ENCODE assay signal across 21 mouse cellular contexts in the genomic region with DNA sequence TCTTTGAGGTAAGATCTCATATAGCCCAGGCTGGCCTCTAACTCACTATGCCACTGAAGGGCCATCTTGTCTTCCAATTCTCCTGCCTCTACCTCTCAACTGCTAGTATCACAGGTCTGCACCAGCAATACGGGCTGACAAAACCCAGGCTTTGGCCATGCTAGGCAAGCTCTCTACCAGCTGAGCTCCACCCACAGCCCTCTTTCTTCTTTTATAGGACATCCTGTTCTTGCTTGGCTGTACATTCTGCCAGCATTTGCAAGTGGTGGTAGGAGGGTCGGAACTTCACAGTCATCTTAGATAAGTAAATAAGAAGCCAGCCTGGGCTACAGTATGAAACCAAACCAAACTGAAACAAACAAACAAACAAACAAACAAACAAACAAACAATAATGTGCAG. TPM values are rescaled to one million over a fixed set of nuclear protein-coding genes. Genes with fewer than 3 reads are reported as not detected.
DNase-seq lines count a peak whose midpoint lies in the region; ATAC-seq and TF ChIP-seq lines count a peak whose summit lies in the region.
"Had no signal": no experiment of that assay in that cellular context is flagged by ENCODE, and none has a peak within 500 bp of the region (broad histone marks: within the 10 kb centered on the region; RNA-seq: fewer than 3 reads in every experiment).

No protein-coding gene starts in this region.

- TF ChIP-seq EP300 in lung, postnatal 0 days (IDR thresholded peaks at IDR 0.05) = peak; percentile 37; the same call in 1 of the 2 replicates

- no peaks in the 10 kb centered on the region for H3K4me1 ChIP-seq in lung, postnatal 0 days (ENCODE audit: insufficient read depth, low read depth, low read length)
- no peaks in the 10 kb centered on the region for H3K4me1 ChIP-seq in lung, adult 2 months (ENCODE audit: control insufficient read depth, insufficient read depth, low read length)
- peaks cover 17% of the 10 kb centered on the region for H3K4me1 ChIP-seq in forebrain, embryonic 15.5 days

- TF ChIP-seq POLR2A in lung, adult 2 months (IDR thresholded peaks at IDR 0.05; ENCODE audit: borderline replicate concordance, extremely low read depth, low read depth, low read length) = no peak

- TF ChIP-seq CTCF in lung, postnatal 0 days (IDR thresholded peaks at IDR 0.05) = no peak
- TF ChIP-seq CTCF in lung, adult 2 months (IDR thresholded peaks at IDR 0.05; ENCODE audit: insufficient read depth, low read length) = no peak

- 45% methylated on average over 2 of the region's 2 CpGs for WGBS in lung, postnatal 0 days
- WGBS in lung, adult 2 months = 29% methylated on average over 2 of the region's 2 CpGs
- WGBS in forebrain, embryonic 15.5 days = 66% methylated on average over 2 of the region's 2 CpGs

- no peak for DNase-seq in lung, postnatal 0 days (ENCODE audit: low spot score)
- DNase-seq in lung, adult 2 months = no peak
- peak; percentile 53 for DNase-seq in CD4-positive, CD25-positive, alpha-beta regulatory T cell, adult 2 months (ENCODE audit: low read depth, low spot score)
- DNase-seq in induced T-regulatory cell, adult 2 months (ENCODE audit: low read depth) = peak; percentile 49
- DNase-seq in thymus, postnatal 25 days = peak; percentile 32
- DNase-seq in frontal cortex, postnatal 25 days (ENCODE audit: low spot score in 2 of 2) = no peak
- no peak for DNase-seq in left cerebral cortex, adult 18-20 months (ENCODE audit: low spot score in 2 of 2)
- DNase-seq: adrenal gland, postnatal 14 days; cerebellum, adult 11-12 months; cerebellum, adult 9-10 months; heart, adult 18-20 months; heart, postnatal 14 days had no signal

- no peak for ATAC-seq in lung, postnatal 0 days
- ATAC-seq in forebrain, embryonic 15.5 days (replicated peaks) = no peak
- ATAC-seq: activated CD4-positive, CD25-positive, alpha-beta regulatory T cell, adult 4 months; forebrain, embryonic 13.5 days; hindbrain, postnatal 0 days had no signal

- no peaks in the 10 kb centered on the region for H3K27me3 ChIP-seq in lung, postnatal 0 days (replicated peaks; ENCODE audit: insufficient read depth, low read length)
- no peaks in the 10 kb centered on the region for H3K27me3 ChIP-seq in forebrain, embryonic 15.5 days
- H3K27me3 ChIP-seq: forebrain, embryonic 13.5 days; heart, embryonic 15.5 days; hindbrain, embryonic 13.5 days had no signal

- no peak overlapping the region for H3K9ac ChIP-seq in lung, postnatal 0 days (replicated peaks; ENCODE audit: low read depth)
- no peak overlapping the region for H3K9ac ChIP-seq in forebrain, embryonic 15.5 days (replicated peaks)
- H3K9ac ChIP-seq: forebrain, embryonic 13.5 days; heart, embryonic 15.5 days; hindbrain, embryonic 13.5 days had no signal

- no peak overlapping the region for H3K27ac ChIP-seq in lung, postnatal 0 days (ENCODE audit: low read length)
- no peak overlapping the region for H3K27ac ChIP-seq in forebrain, embryonic 15.5 days (replicated peaks)
- H3K27ac ChIP-seq: embryonic facial prominence, embryonic 10.5 days; forebrain, embryonic 13.5 days; heart, embryonic 15.5 days; hindbrain, embryonic 13.5 days; hindbrain, postnatal 0 days had no signal

- H3K36me3 ChIP-seq in lung, postnatal 0 days (ENCODE audit: insufficient read depth, low read length) = no peaks in the 10 kb centered on the region
- no peaks in the 10 kb centered on the region for H3K36me3 ChIP-seq in forebrain, embryonic 15.5 days
- H3K36me3 ChIP-seq: embryonic facial prominence, embryonic 10.5 days; G1E; heart, embryonic 15.5 days; hindbrain, embryonic 13.5 days had no signal

- no peaks in the 10 kb centered on the region for H3K9me3 ChIP-seq in lung, postnatal 0 days (ENCODE audit: low read length)
- H3K9me3 ChIP-seq in forebrain, embryonic 15.5 days = no peaks in the 10 kb centered on the region
- H3K9me3 ChIP-seq: embryonic facial prominence, embryonic 10.5 days; forebrain, embryonic 13.5 days; G1E; heart, embryonic 15.5 days; hindbrain, embryonic 13.5 days had no signal

- no peak overlapping the region for H3K4me2 ChIP-seq in lung, postnatal 0 days (replicated peaks; ENCODE audit: low read depth, low read length)
- no peak overlapping the region for H3K4me2 ChIP-seq in forebrain, embryonic 15.5 days (replicated peaks)
- H3K4me2 ChIP-seq: forebrain, embryonic 13.5 days; heart, embryonic 11.5 days; heart, embryonic 15.5 days; hindbrain, embryonic 13.5 days had no signal

- H3K4me3 ChIP-seq in lung, postnatal 0 days (ENCODE audit: low read depth, low read length) = no peak overlapping the region
- no peak overlapping the region for H3K4me3 ChIP-seq in lung, adult 2 months (replicated peaks; ENCODE audit: extremely low read depth, low read depth, low read length)
- no peak overlapping the region for H3K4me3 ChIP-seq in forebrain, embryonic 15.5 days
- H3K4me3 ChIP-seq: embryonic facial prominence, embryonic 10.5 days; forebrain, embryonic 13.5 days; heart, embryonic 15.5 days; hindbrain, embryonic 13.5 days had no signal

RNA-seq across cellular contexts. Expression of a gene that starts 13.5 kb away (rescaled TPM):
- polyA plus RNA-seq in lung, postnatal 0 days (2015; fragmentation: Nextera tagmentation; extraction: Ambion mirVana) = 17.0 and 19.4 TPM in 2 replicates
- polyA plus RNA-seq in lung, adult 2 months (2012; rRNA removed) = 100.0 and 107 TPM in 2 replicates
- 27.6 and 29.8 TPM in 2 replicates for polyA plus RNA-seq in forebrain, embryonic 15.5 days (2015; fragmentation: Nextera tagmentation; extraction: Ambion mirVana)
- 10 to 100 TPM; 62.9 to 65.2 TPM for total RNA-seq in left cerebral cortex, adult 18-20 months (2021)

RNA-seq across cellular contexts. Expression of a gene that starts 43.3 kb away (rescaled TPM):
- polyA plus RNA-seq in lung, postnatal 0 days (2015; fragmentation: Nextera tagmentation; extraction: Ambion mirVana) = 62.8 and 75.9 TPM in 2 replicates
- 38.3 and 46.6 TPM in 2 replicates for polyA plus RNA-seq in lung, adult 2 months (2012; rRNA removed)
- polyA plus RNA-seq in forebrain, embryonic 15.5 days (2015; fragmentation: Nextera tagmentation; extraction: Ambion mirVana) = 180 and 199 TPM in 2 replicates
- 100 to 1,000 TPM; 204 to 206 TPM for total RNA-seq in left cerebral cortex, adult 18-20 months (2021)

Comparison
In these comparisons a context has a peak if more than half of its experiments do, and no peak if none do; other contexts are left out.
1. DNase-seq: peak in CD4-positive, CD25-positive, alpha-beta regulatory T cell, adult 2 months (single experiment), induced T-regulatory cell, adult 2 months (single experiment) and thymus, postnatal 25 days (single experiment); none in lung, postnatal 0 days (single experiment), lung, adult 2 months (single experiment), frontal cortex, postnatal 25 days (0 of 2) and left cerebral cortex, adult 18-20 months (0 of 2).